Mouse (Mus musculus): ENCODE results near the gene Vps35l.

Gene Vps35l

GRCm38 (mm10) chr7:118739975-118740531 is at the start of gene Vps35l:
Gene Vps35l, plus strand, starts transcription at chr7:118740226.
- DNase-seq, result peak; percentile 86

- no peak for DNase-seq
Measured at GRCm38 (mm10) chr7:118691287-118691686, 48.7 kb upstream of the Vps35l start.

- no peak for DNase-seq
Measured at GRCm38 (mm10) chr7:118696146-118696545, 43.9 kb upstream of the Vps35l start.

GRCm38 (mm10) chr7:118697168-118697567 is 42.9 kb upstream of the Vps35l start:
- no peak for DNase-seq

- DNase-seq, result no peak
Measured at GRCm38 (mm10) chr7:118698882-118699281, 41.1 kb upstream of the Vps35l start.

GRCm38 (mm10) chr7:118703144-118703561 is 36.9 kb upstream of the Vps35l start:
- no peak for DNase-seq

GRCm38 (mm10) chr7:118704001-118704850 is 35.8 kb upstream of the Vps35l start:
- no peak for DNase-seq

- peak; percentile 95 for DNase-seq
Measured at GRCm38 (mm10) chr7:118705101-118705961, 34.7 kb upstream of the Vps35l start, which contains the start of gene Gde1. Gene Gde1, minus strand, starts transcription at chr7:118705778.

GRCm38 (mm10) chr7:118706051-118706450 is 34.0 kb upstream of the Vps35l start:
- DNase-seq, result peak; percentile 28

GRCm38 (mm10) chr7:118706488-118706887 is 33.5 kb upstream of the Vps35l start:
- no peak for DNase-seq

- DNase-seq, result no peak
Measured at GRCm38 (mm10) chr7:118707216-118707615, 32.8 kb upstream of the Vps35l start.

- DNase-seq, result peak; percentile 64
Measured at GRCm38 (mm10) chr7:118708002-118708401, 32.0 kb upstream of the Vps35l start.

GRCm38 (mm10) chr7:118710776-118711175 is 29.2 kb upstream of the Vps35l start:
- DNase-seq, result no peak

GRCm38 (mm10) chr7:118712228-118713173 is 27.5 kb upstream of the Vps35l start, which contains the start of gene Ccp110:
Gene Ccp110, plus strand, starts transcription at chr7:118712552.
- peak; percentile 94 for DNase-seq

- no peak for DNase-seq
Measured at GRCm38 (mm10) chr7:118714873-118715272, 25.2 kb upstream of the Vps35l start.

- DNase-seq, result no peak
Measured at GRCm38 (mm10) chr7:118718066-118718465, 22.0 kb upstream of the Vps35l start.

GRCm38 (mm10) chr7:118723927-118724326 is 16.1 kb upstream of the Vps35l start:
- no peak for DNase-seq

GRCm38 (mm10) chr7:118725459-118725858 is 14.6 kb upstream of the Vps35l start:
- no peak for DNase-seq

GRCm38 (mm10) chr7:118728846-118729587 is 11.0 kb upstream of the Vps35l start:
- DNase-seq, result no peak

GRCm38 (mm10) chr7:118731781-118732180 is 8.2 kb upstream of the Vps35l start:
- DNase-seq, result no peak

- DNase-seq, result no peak
Measured at GRCm38 (mm10) chr7:118733225-118733624, 6.8 kb upstream of the Vps35l start.

All from kidney, postnatal 10 days (tissue).